Mouse (Mus musculus): ENCODE measurements around the gene Palld. TPM values are rescaled to one million over a fixed set of nuclear protein-coding genes. Genes with fewer than 3 reads are reported as not detected.

Gene Palld
- total RNA-seq, 1 experiment from 2014 or later, result 0.70 TPM

GRCm38 (mm10) chr8:61700298-61700697 lies 202.2 kb downstream of the Palld start:
- ATAC-seq (ENCODE audit: extremely low read depth, insufficient number of reproducible peaks, low FRiP score, poor library complexity, severe bottlenecking), result no peak

GRCm38 (mm10) chr8:61698959-61699358 lies 203.5 kb downstream of the Palld start:
- no peak for ATAC-seq (ENCODE audit: extremely low read depth, insufficient number of reproducible peaks, low FRiP score, poor library complexity, severe bottlenecking)

- ATAC-seq (ENCODE audit: extremely low read depth, insufficient number of reproducible peaks, low FRiP score, poor library complexity, severe bottlenecking), result no peak
Observed at GRCm38 (mm10) chr8:61697728-61698385, 204.6 kb downstream of the Palld start.

- ATAC-seq (ENCODE audit: extremely low read depth, insufficient number of reproducible peaks, low FRiP score, poor library complexity, severe bottlenecking), result no peak
Observed at GRCm38 (mm10) chr8:61696846-61697455, 205.5 kb downstream of the Palld start.

GRCm38 (mm10) chr8:61695416-61695815 lies 207.1 kb downstream of the Palld start:
- no peak for ATAC-seq (ENCODE audit: extremely low read depth, insufficient number of reproducible peaks, low FRiP score, poor library complexity, severe bottlenecking)

- no peak for ATAC-seq (ENCODE audit: extremely low read depth, insufficient number of reproducible peaks, low FRiP score, poor library complexity, severe bottlenecking)
Observed at GRCm38 (mm10) chr8:61692866-61693265, 209.6 kb downstream of the Palld start.

GRCm38 (mm10) chr8:61692129-61692528 lies 210.4 kb downstream of the Palld start:
- no peak for ATAC-seq (ENCODE audit: extremely low read depth, insufficient number of reproducible peaks, low FRiP score, poor library complexity, severe bottlenecking)

GRCm38 (mm10) chr8:61691391-61691790 lies 211.1 kb downstream of the Palld start:
- ATAC-seq (ENCODE audit: extremely low read depth, insufficient number of reproducible peaks, low FRiP score, poor library complexity, severe bottlenecking), result no peak

- no peak for ATAC-seq (ENCODE audit: extremely low read depth, insufficient number of reproducible peaks, low FRiP score, poor library complexity, severe bottlenecking)
Observed at GRCm38 (mm10) chr8:61687071-61687470, 215.4 kb downstream of the Palld start.

GRCm38 (mm10) chr8:61686340-61686739 lies 216.2 kb downstream of the Palld start:
- no peak for ATAC-seq (ENCODE audit: extremely low read depth, insufficient number of reproducible peaks, low FRiP score, poor library complexity, severe bottlenecking)

GRCm38 (mm10) chr8:61685280-61685679 lies 217.2 kb downstream of the Palld start:
- ATAC-seq (ENCODE audit: extremely low read depth, insufficient number of reproducible peaks, low FRiP score, poor library complexity, severe bottlenecking), result no peak

- no peak for ATAC-seq (ENCODE audit: extremely low read depth, insufficient number of reproducible peaks, low FRiP score, poor library complexity, severe bottlenecking)
Observed at GRCm38 (mm10) chr8:61684280-61684939, 218.1 kb downstream of the Palld start.

GRCm38 (mm10) chr8:61682902-61683301 lies 219.6 kb downstream of the Palld start:
- no peak for ATAC-seq (ENCODE audit: extremely low read depth, insufficient number of reproducible peaks, low FRiP score, poor library complexity, severe bottlenecking)

- no peak for ATAC-seq (ENCODE audit: extremely low read depth, insufficient number of reproducible peaks, low FRiP score, poor library complexity, severe bottlenecking)
Observed at GRCm38 (mm10) chr8:61681217-61681616, 221.3 kb downstream of the Palld start.

- no peak for ATAC-seq (ENCODE audit: extremely low read depth, insufficient number of reproducible peaks, low FRiP score, poor library complexity, severe bottlenecking)
Observed at GRCm38 (mm10) chr8:61677227-61677626, 225.3 kb downstream of the Palld start.

GRCm38 (mm10) chr8:61671151-61671550 lies 231.3 kb downstream of the Palld start:
- no peak for ATAC-seq (ENCODE audit: extremely low read depth, insufficient number of reproducible peaks, low FRiP score, poor library complexity, severe bottlenecking)

GRCm38 (mm10) chr8:61670376-61670775 lies 232.1 kb downstream of the Palld start:
- no peak for ATAC-seq (ENCODE audit: extremely low read depth, insufficient number of reproducible peaks, low FRiP score, poor library complexity, severe bottlenecking)

- no peak for ATAC-seq (ENCODE audit: extremely low read depth, insufficient number of reproducible peaks, low FRiP score, poor library complexity, severe bottlenecking)
Observed at GRCm38 (mm10) chr8:61666919-61667318, 235.6 kb downstream of the Palld start.

- no peak for ATAC-seq (ENCODE audit: extremely low read depth, insufficient number of reproducible peaks, low FRiP score, poor library complexity, severe bottlenecking)
Observed at GRCm38 (mm10) chr8:61665021-61665420, 237.5 kb downstream of the Palld start.

- ATAC-seq (ENCODE audit: extremely low read depth, insufficient number of reproducible peaks, low FRiP score, poor library complexity, severe bottlenecking), result no peak
Observed at GRCm38 (mm10) chr8:61664162-61664561, 238.3 kb downstream of the Palld start.

Measured in neutrophil, adult 5-6 weeks (primary cell).